Comparison of ENCODE assay signal across 16 mouse cellular contexts in the genomic region with DNA sequence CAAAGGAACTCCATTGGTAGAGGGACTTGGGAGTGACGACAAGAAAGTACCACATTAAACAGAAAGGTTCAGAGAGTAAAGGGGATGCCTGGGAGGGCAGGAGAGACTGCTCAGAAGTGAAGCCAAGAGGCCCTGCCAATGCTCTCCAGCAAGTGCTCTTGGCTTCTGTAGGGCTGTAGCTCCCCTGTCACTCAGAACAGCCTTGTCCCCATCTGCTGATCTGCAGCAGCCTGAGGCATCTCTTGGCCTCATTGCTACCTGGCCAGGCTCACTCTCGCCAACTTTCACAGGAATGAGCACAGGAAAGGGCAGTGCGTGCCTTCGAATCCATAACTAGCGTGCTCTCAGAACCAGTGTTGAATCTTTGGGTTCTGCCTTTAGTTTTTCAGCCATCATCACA.
DNase-seq lines count a peak whose midpoint lies in the region; ATAC-seq lines count a peak whose summit lies in the region.
"Had no signal": no experiment of that assay in that cellular context is flagged by ENCODE, and none has a peak within 500 bp of the region (broad histone marks: within the 10 kb centered on the region; RNA-seq: fewer than 3 reads in every experiment).

No protein-coding gene starts in this region.

- peak; percentile 78 for DNase-seq in brain, adult 2 months (ENCODE audit: low read depth, low spot score)
- peak; percentile 48 for DNase-seq in cerebellum, adult 8-10 months
- DNase-seq in cerebellum, postnatal 25 days: peak; percentile 71 to 79
- DNase-seq in adrenal gland, postnatal 14 days: no peak
- DNase-seq in testis, postnatal 10 days (ENCODE audit: low spot score): no peak
- DNase-seq: adrenal gland, postnatal 36 days; B cell, adult 2 months; heart, postnatal 14 days; kidney, adult 11 months; kidney, postnatal 36 days; liver, embryonic 13.5 days; lung, adult 2 months; lung, postnatal 10 days; midbrain, embryonic 14.5 days had no signal

- peak; percentile 95 for ATAC-seq in cerebellum, adult (ENCODE audit: insufficient number of reproducible peaks, low FRiP score, low TSS enrichment)
- ATAC-seq: forebrain, embryonic 14.5 days had no signal

Comparison
In these comparisons a context has a peak if more than half of its experiments do, and no peak if none do; other contexts are left out.
1. DNase-seq: peak in brain, adult 2 months (single experiment), cerebellum, adult 8-10 months (single experiment) and cerebellum, postnatal 25 days (2 of 2); none in adrenal gland, postnatal 14 days (single experiment) and testis, postnatal 10 days (single experiment).